Mouse (Mus musculus): ENCODE measurements around the gene Bst2. TPM values are rescaled to one million over a fixed set of nuclear protein-coding genes. Genes with fewer than 3 reads are reported as not detected.

The Bst2 gene
- polyA plus RNA-seq, 1 experiment from 2014 or later, result 5.4 TPM

GRCm38 (mm10) chr8:71562751-71563150 is 25.5 kb upstream of the Bst2 start:
- Histone ChIP-seq H3K9ac (peak overlapping the region; percentile 6; the same call in 1 of the 2 replicates), H3K27me3 (ENCODE audit: control insufficient read depth, insufficient read depth, low read length) (peaks cover 70% of the 10 kb centered on the region), H3K4me2 (replicated peaks) (peak overlapping the region; percentile 40), H3K4me1 (replicated peaks; ENCODE audit: control insufficient read depth, insufficient read depth, low read length) (0 out of 2 replicates have a peak, but pooled peaks cover 4% of the 10 kb centered on the region), H3K4me3 (replicated peaks; ENCODE audit: low read length) (peak overlapping the region; percentile 20), H3K27ac (no peak overlapping the region), H3K9me3 (ENCODE audit: control insufficient read depth, low read length) (no peaks in the 10 kb centered on the region), H3K36me3 (replicated peaks; ENCODE audit: control insufficient read depth, insufficient read depth) (no peaks in the 10 kb centered on the region)
- DNase-seq (ENCODE audit: low spot score) (peak; percentile 63), ATAC-seq (ENCODE audit: low FRiP score) (peak; percentile 33; the same call in 1 of the 2 replicates)
- WGBS, result under 1% methylated on average over 33 of the region's 33 CpGs

- H3K36me3 ChIP-seq (replicated peaks; ENCODE audit: control insufficient read depth, insufficient read depth), result no peaks in the 10 kb centered on the region
- no peak overlapping the region for H3K4me3 ChIP-seq (replicated peaks; ENCODE audit: low read length)
- H3K27ac ChIP-seq, result no peak overlapping the region
- ATAC-seq (ENCODE audit: low FRiP score) (no peak), DNase-seq (ENCODE audit: low spot score) (peak; percentile 80)
- peaks cover 77% of the 10 kb centered on the region for H3K27me3 ChIP-seq (ENCODE audit: control insufficient read depth, insufficient read depth, low read length)
- no peak overlapping the region for H3K4me2 ChIP-seq (replicated peaks)
- 0 out of 2 replicates have a peak, but pooled peaks cover 4% of the 10 kb centered on the region for H3K4me1 ChIP-seq (replicated peaks; ENCODE audit: control insufficient read depth, insufficient read depth, low read length)
- H3K9me3 ChIP-seq (ENCODE audit: control insufficient read depth, low read length), result no peaks in the 10 kb centered on the region
- whole genome bisulfite sequencing, result 3% methylated on average over 15 of the region's 15 CpGs
- H3K9ac ChIP-seq, result no peak overlapping the region
These were observed 24.1 kb upstream of the Bst2 start for GRCm38 (mm10) chr8:71561401-71561800.

- Histone ChIP-seq H3K9ac (no peak overlapping the region), H3K4me2 (replicated peaks) (no peak overlapping the region), H3K4me1 (replicated peaks; ENCODE audit: control insufficient read depth, insufficient read depth, low read length) (0 out of 2 replicates have a peak, but pooled peaks cover 4% of the 10 kb centered on the region), H3K9me3 (ENCODE audit: control insufficient read depth, low read length) (no peaks in the 10 kb centered on the region), H3K27me3 (ENCODE audit: control insufficient read depth, insufficient read depth, low read length) (peaks cover 83% of the 10 kb centered on the region), H3K4me3 (replicated peaks; ENCODE audit: low read length) (no peak overlapping the region), H3K27ac (no peak overlapping the region), H3K36me3 (replicated peaks; ENCODE audit: control insufficient read depth, insufficient read depth) (no peaks in the 10 kb centered on the region)
- ATAC-seq (ENCODE audit: low FRiP score) (no peak), DNase-seq (ENCODE audit: low spot score) (no peak)
- 87% methylated on average over 5 of the region's 5 CpGs for WGBS
These were observed 23.5 kb upstream of the Bst2 start for GRCm38 (mm10) chr8:71560765-71561164.

GRCm38 (mm10) chr8:71560071-71560470 is 22.8 kb upstream of the Bst2 start:
- H3K4me1 ChIP-seq (replicated peaks; ENCODE audit: control insufficient read depth, insufficient read depth, low read length), result 0 out of 2 replicates have a peak, but pooled peaks cover 4% of the 10 kb centered on the region
- H3K4me2 ChIP-seq (replicated peaks), result no peak overlapping the region
- WGBS, result 79% methylated on average over 3 of the region's 3 CpGs
- no peaks in the 10 kb centered on the region for H3K9me3 ChIP-seq (ENCODE audit: control insufficient read depth, low read length)
- H3K27me3 ChIP-seq (ENCODE audit: control insufficient read depth, insufficient read depth, low read length), result peaks cover 90% of the 10 kb centered on the region
- H3K4me3 ChIP-seq (replicated peaks; ENCODE audit: low read length), result no peak overlapping the region
- DNase-seq (ENCODE audit: low spot score) (no peak), ATAC-seq (ENCODE audit: low FRiP score) (no peak)
- no peaks in the 10 kb centered on the region for H3K36me3 ChIP-seq (replicated peaks; ENCODE audit: control insufficient read depth, insufficient read depth)
- no peak overlapping the region for H3K9ac ChIP-seq
- no peak overlapping the region for H3K27ac ChIP-seq

GRCm38 (mm10) chr8:71558958-71559690 is 21.9 kb upstream of the Bst2 start:
- Histone ChIP-seq H3K4me1 (replicated peaks; ENCODE audit: control insufficient read depth, insufficient read depth, low read length) (0 out of 2 replicates have a peak, but pooled peaks cover 4% of the 10 kb centered on the region), H3K4me2 (replicated peaks) (peak overlapping the region; percentile 38), H3K36me3 (replicated peaks; ENCODE audit: control insufficient read depth, insufficient read depth) (no peaks in the 10 kb centered on the region), H3K27me3 (ENCODE audit: control insufficient read depth, insufficient read depth, low read length) (peaks cover 88% of the 10 kb centered on the region), H3K9ac (no peak overlapping the region), H3K9me3 (ENCODE audit: control insufficient read depth, low read length) (no peaks in the 10 kb centered on the region), H3K27ac (no peak overlapping the region), H3K4me3 (replicated peaks; ENCODE audit: low read length) (peak overlapping the region; percentile 18)
- DNase-seq (ENCODE audit: low spot score) (no peak), ATAC-seq (ENCODE audit: low FRiP score) (0 out of 2 replicates have a peak, but pooled peaks have one; percentile 10)
- 3% methylated on average over 24 of the region's 24 CpGs for WGBS

- H3K36me3 ChIP-seq (replicated peaks; ENCODE audit: control insufficient read depth, insufficient read depth), result no peaks in the 10 kb centered on the region
These were observed 21.1 kb upstream of the Bst2 start, which contains the start of gene Tmem221 for GRCm38 (mm10) chr8:71558071-71558957. Gene Tmem221 (minus strand): TSS chr8:71558871.

GRCm38 (mm10) chr8:71554644-71555043 is 17.4 kb upstream of the Bst2 start:
- peaks cover 45% of the 10 kb centered on the region for H3K27me3 ChIP-seq (ENCODE audit: control insufficient read depth, insufficient read depth, low read length)

More at GRCm38 (mm10) chr8:71558071-71558957, 21.1 kb upstream of the Bst2 start, which contains the start of gene Tmem221:
- ATAC-seq (ENCODE audit: low FRiP score) (no peak), DNase-seq (ENCODE audit: low spot score) (no peak)
- H3K4me1 ChIP-seq (replicated peaks; ENCODE audit: control insufficient read depth, insufficient read depth, low read length), result 0 out of 2 replicates have a peak, but pooled peaks cover 4% of the 10 kb centered on the region
- peak within 1 kb of the TSS; percentile 38 for H3K4me2 ChIP-seq (replicated peaks)
- peaks cover 80% of the 10 kb centered on the region for H3K27me3 ChIP-seq (ENCODE audit: control insufficient read depth, insufficient read depth, low read length)
- WGBS, result 4% methylated on average over 70 of the region's 70 CpGs
- peak within 1 kb of the TSS; percentile 18 for H3K4me3 ChIP-seq (replicated peaks; ENCODE audit: low read length)
- no peak within 1 kb of the TSS for H3K9ac ChIP-seq
- no peak within 1 kb of the TSS for H3K27ac ChIP-seq
- H3K9me3 ChIP-seq (ENCODE audit: control insufficient read depth, low read length), result no peaks in the 10 kb centered on the region

GRCm38 (mm10) chr8:71554001-71554400 is 16.7 kb upstream of the Bst2 start:
- Histone ChIP-seq H3K9me3 (ENCODE audit: control insufficient read depth, low read length) (no peaks in the 10 kb centered on the region), H3K4me3 (replicated peaks; ENCODE audit: low read length) (no peak overlapping the region), H3K36me3 (replicated peaks; ENCODE audit: control insufficient read depth, insufficient read depth) (no peaks in the 10 kb centered on the region), H3K27ac (no peak overlapping the region), H3K27me3 (ENCODE audit: control insufficient read depth, insufficient read depth, low read length) (peaks cover 39% of the 10 kb centered on the region), H3K9ac (no peak overlapping the region), H3K4me2 (replicated peaks) (no peak overlapping the region), H3K4me1 (replicated peaks; ENCODE audit: control insufficient read depth, insufficient read depth, low read length) (no peaks in the 10 kb centered on the region)
- WGBS, result 70% methylated on average over 6 of the region's 6 CpGs
- ATAC-seq (ENCODE audit: low FRiP score), result no peak
- DNase-seq (ENCODE audit: low spot score), result no peak

More at GRCm38 (mm10) chr8:71554644-71555043, 17.4 kb upstream of the Bst2 start:
- Histone ChIP-seq H3K9ac (no peak overlapping the region), H3K36me3 (replicated peaks; ENCODE audit: control insufficient read depth, insufficient read depth) (no peaks in the 10 kb centered on the region), H3K4me3 (replicated peaks; ENCODE audit: low read length) (no peak overlapping the region), H3K4me2 (replicated peaks) (no peak overlapping the region), H3K9me3 (ENCODE audit: control insufficient read depth, low read length) (no peaks in the 10 kb centered on the region), H3K4me1 (replicated peaks; ENCODE audit: control insufficient read depth, insufficient read depth, low read length) (no peaks in the 10 kb centered on the region), H3K27ac (no peak overlapping the region)
- DNase-seq (ENCODE audit: low spot score) (no peak), ATAC-seq (ENCODE audit: low FRiP score) (no peak)
- 87% methylated on average over 2 of the region's 2 CpGs for WGBS

GRCm38 (mm10) chr8:71552770-71553169 is 15.5 kb upstream of the Bst2 start:
- Histone ChIP-seq H3K4me3 (replicated peaks; ENCODE audit: low read length) (no peak overlapping the region), H3K4me2 (replicated peaks) (no peak overlapping the region), H3K9ac (no peak overlapping the region), H3K9me3 (ENCODE audit: control insufficient read depth, low read length) (no peaks in the 10 kb centered on the region), H3K36me3 (replicated peaks; ENCODE audit: control insufficient read depth, insufficient read depth) (peaks cover 11% of the 10 kb centered on the region), H3K27me3 (ENCODE audit: control insufficient read depth, insufficient read depth, low read length) (peaks cover 26% of the 10 kb centered on the region), H3K27ac (no peak overlapping the region), H3K4me1 (replicated peaks; ENCODE audit: control insufficient read depth, insufficient read depth, low read length) (no peaks in the 10 kb centered on the region)
- WGBS, result 81% methylated on average over 6 of the region's 6 CpGs
- DNase-seq (ENCODE audit: low spot score) (no peak), ATAC-seq (ENCODE audit: low FRiP score) (no peak)
